Mouse (Mus musculus): ENCODE measurements at regions not wholly inside any gene's neighbourhood (a gene's known extent, or its start where the extent isn't known, plus 50 kb on each side); places are given as distances from the start of the nearest gene placed in this dataset.

GRCm38 (mm10) chr10:96924266-96924672 is 307.5 kb downstream of the Btg1 start:
- Histone ChIP-seq H3K27me3 (ENCODE audit: insufficient read depth, low read length) (no peaks in the 10 kb centered on the region), H3K9me3 (ENCODE audit: low read length) (no peaks in the 10 kb centered on the region), H3K27ac (ENCODE audit: low read depth, low read length) (no peak overlapping the region), H3K36me3 (ENCODE audit: insufficient read depth, low read length) (no peaks in the 10 kb centered on the region), H3K4me3 (ENCODE audit: low read depth, low read length) (no peak overlapping the region), H3K4me1 (ENCODE audit: insufficient read depth, low read length) (no peaks in the 10 kb centered on the region), H3K9ac (replicated peaks; ENCODE audit: low read length, poor library complexity, severe bottlenecking) (no peak overlapping the region), H3K4me2 (ENCODE audit: low read depth, low read length, poor library complexity, severe bottlenecking) (no peak overlapping the region)
- ATAC-seq (ENCODE audit: low FRiP score) (no peak), DNase-seq (ENCODE audit: low spot score) (no peak)
- TF ChIP-seq CTCF (IDR thresholded peaks at IDR 0.05): no peak
- 83% methylated on average over 2 of the region's 2 CpGs for WGBS

GRCm38 (mm10) chr10:96924722-96925121 is 307.9 kb downstream of the Btg1 start:
- Histone ChIP-seq H3K9ac (replicated peaks; ENCODE audit: low read length, poor library complexity, severe bottlenecking) (no peak overlapping the region), H3K4me2 (ENCODE audit: low read depth, low read length, poor library complexity, severe bottlenecking) (no peak overlapping the region), H3K36me3 (ENCODE audit: insufficient read depth, low read length) (no peaks in the 10 kb centered on the region), H3K27me3 (ENCODE audit: insufficient read depth, low read length) (no peaks in the 10 kb centered on the region), H3K27ac (ENCODE audit: low read depth, low read length) (no peak overlapping the region), H3K9me3 (ENCODE audit: low read length) (no peaks in the 10 kb centered on the region), H3K4me3 (ENCODE audit: low read depth, low read length) (no peak overlapping the region), H3K4me1 (ENCODE audit: insufficient read depth, low read length) (no peaks in the 10 kb centered on the region)
- ATAC-seq (ENCODE audit: low FRiP score): no peak
- no peak for DNase-seq (ENCODE audit: low spot score)
- 92% methylated on average over 4 of the region's 4 CpGs for WGBS
- no peak for TF ChIP-seq CTCF (IDR thresholded peaks at IDR 0.05)

GRCm38 (mm10) chr10:96925771-96926170 is 309.0 kb downstream of the Btg1 start:
- DNase-seq (ENCODE audit: low spot score): no peak

GRCm38 (mm10) chr10:96934661-96935060 is 317.9 kb downstream of the Btg1 start:
- Histone ChIP-seq H3K4me1 (ENCODE audit: insufficient read depth, low read length) (no peaks in the 10 kb centered on the region), H3K9me3 (ENCODE audit: low read length) (no peaks in the 10 kb centered on the region), H3K36me3 (ENCODE audit: insufficient read depth, low read length) (no peaks in the 10 kb centered on the region), H3K9ac (replicated peaks; ENCODE audit: low read length, poor library complexity, severe bottlenecking) (no peak overlapping the region), H3K4me3 (ENCODE audit: low read depth, low read length) (no peak overlapping the region), H3K27me3 (ENCODE audit: insufficient read depth, low read length) (no peaks in the 10 kb centered on the region), H3K4me2 (ENCODE audit: low read depth, low read length, poor library complexity, severe bottlenecking) (no peak overlapping the region), H3K27ac (ENCODE audit: low read depth, low read length) (no peak overlapping the region)
- 68% methylated on average over 4 of the region's 4 CpGs for WGBS
- peak; percentile 78 for DNase-seq (ENCODE audit: low spot score)
- ATAC-seq (ENCODE audit: low FRiP score): no peak
- TF ChIP-seq CTCF (IDR thresholded peaks at IDR 0.05): peak; percentile 88

More at GRCm38 (mm10) chr10:96925771-96926170, 309.0 kb downstream of the Btg1 start:
- no peak overlapping the region for H3K4me2 ChIP-seq (ENCODE audit: low read depth, low read length, poor library complexity, severe bottlenecking)
- H3K9ac ChIP-seq (replicated peaks; ENCODE audit: low read length, poor library complexity, severe bottlenecking): no peak overlapping the region
- no peak for ATAC-seq (ENCODE audit: low FRiP score)
- no peak overlapping the region for H3K4me3 ChIP-seq (ENCODE audit: low read depth, low read length)
- no peak overlapping the region for H3K27ac ChIP-seq (ENCODE audit: low read depth, low read length)
- no peak for TF ChIP-seq CTCF (IDR thresholded peaks at IDR 0.05)
- H3K27me3 ChIP-seq (ENCODE audit: insufficient read depth, low read length): no peaks in the 10 kb centered on the region
- WGBS: 98% methylated on average over 2 of the region's 2 CpGs
- H3K4me1 ChIP-seq (ENCODE audit: insufficient read depth, low read length): no peaks in the 10 kb centered on the region
- H3K9me3 ChIP-seq (ENCODE audit: low read length): no peaks in the 10 kb centered on the region
- H3K36me3 ChIP-seq (ENCODE audit: insufficient read depth, low read length): no peaks in the 10 kb centered on the region

- no peak overlapping the region for H3K4me3 ChIP-seq (ENCODE audit: low read depth, low read length)
- ATAC-seq (ENCODE audit: low FRiP score) (no peak), DNase-seq (ENCODE audit: low spot score) (no peak)
- H3K4me2 ChIP-seq (ENCODE audit: low read depth, low read length, poor library complexity, severe bottlenecking): no peak overlapping the region
- no peaks in the 10 kb centered on the region for H3K27me3 ChIP-seq (ENCODE audit: insufficient read depth, low read length)
- no peak overlapping the region for H3K9ac ChIP-seq (replicated peaks; ENCODE audit: low read length, poor library complexity, severe bottlenecking)
- H3K27ac ChIP-seq (ENCODE audit: low read depth, low read length): no peak overlapping the region
- 31% methylated on average over 6 of the region's 6 CpGs for WGBS
- H3K4me1 ChIP-seq (ENCODE audit: insufficient read depth, low read length): no peaks in the 10 kb centered on the region
- no peaks in the 10 kb centered on the region for H3K9me3 ChIP-seq (ENCODE audit: low read length)
- H3K36me3 ChIP-seq (ENCODE audit: insufficient read depth, low read length): no peaks in the 10 kb centered on the region
- no peak for TF ChIP-seq CTCF (IDR thresholded peaks at IDR 0.05)
These were observed 324.2 kb downstream of the Btg1 start for GRCm38 (mm10) chr10:96940887-96941518.

- Histone ChIP-seq H3K9ac (replicated peaks; ENCODE audit: low read length, poor library complexity, severe bottlenecking) (no peak overlapping the region), H3K27me3 (ENCODE audit: insufficient read depth, low read length) (no peaks in the 10 kb centered on the region), H3K36me3 (ENCODE audit: insufficient read depth, low read length) (no peaks in the 10 kb centered on the region), H3K4me3 (ENCODE audit: low read depth, low read length) (no peak overlapping the region), H3K9me3 (ENCODE audit: low read length) (no peaks in the 10 kb centered on the region; the same call in 1 of the 2 replicates), H3K4me2 (ENCODE audit: low read depth, low read length, poor library complexity, severe bottlenecking) (no peak overlapping the region), H3K27ac (ENCODE audit: low read depth, low read length) (no peak overlapping the region), H3K4me1 (ENCODE audit: insufficient read depth, low read length) (no peaks in the 10 kb centered on the region)
- TF ChIP-seq CTCF (IDR thresholded peaks at IDR 0.05): no peak
- ATAC-seq (ENCODE audit: low FRiP score): no peak
- DNase-seq (ENCODE audit: low spot score): no peak
- WGBS: 59% methylated on average over 7 of the region's 7 CpGs
These were observed 327.4 kb downstream of the Btg1 start for GRCm38 (mm10) chr10:96944229-96944628.

Measured in midbrain, postnatal 0 days (tissue).